Mouse (Mus musculus) olfactory bulb, adult 2 months (tissue): ENCODE results near the gene Cir1. TPM values are rescaled to one million over a fixed set of nuclear protein-coding genes. Genes with fewer than 3 reads are reported as not detected.

ENCODE experiments used
- H3K27ac ChIP-seq: fragments of 200-500 bp; 2 replicates; pipeline ENCODE4 v1.5.1; 2012; ENCODE audit warnings: low read depth, low read length; ENCODE audit not compliant: insufficient read depth
- H3K4me1 ChIP-seq: fragments of 200-500 bp; 2 replicates; pipeline ENCODE4 v1.6.1; 2012; ENCODE audit warnings: low read length; ENCODE audit not compliant: control insufficient read depth, insufficient read depth
- H3K4me3 ChIP-seq: fragments of 200-500 bp; 2 replicates; pipeline ENCODE4 v1.5.1; 2012; ENCODE audit warnings: mild to moderate bottlenecking, low read depth, low read length, moderate library complexity; ENCODE audit not compliant: insufficient read depth
- CTCF ChIP-seq: fragments of 200-500 bp; IDR thresholded peaks from 2 replicates; pipeline ENCODE4 v1.5.1; 2012; ENCODE audit warnings: low read depth, mild to moderate bottlenecking, low read length, moderate library complexity; ENCODE audit not compliant: insufficient read depth
- POLR2A ChIP-seq: fragments of 200-500 bp; IDR thresholded peaks from 2 replicates; pipeline ENCODE4 v1.6.1; 2012; ENCODE audit warnings: mild to moderate bottlenecking, low read depth, low read length, moderate library complexity; ENCODE audit not compliant: insufficient read depth
- WGBS: fragments of 180-500 bp; shearing (Covaris S2); methylation state at CpG from one replicate; pipeline ENCODE4 v1.1.7; 2018; 5-methylcytosine and 5-hydroxymethylcytosine counted together
- polyA plus RNA-seq: library from polyadenylated mRNA; stranded (reverse); fragments of >200 nt; gene quantifications from 2 replicates; pipeline ENCODE4 v1.2.4, GENCODE M21; 2012; ENCODE audit warnings: low replicate concordance; ENCODE audit not compliant: missing spikeins, insufficient read depth, insufficient read length

Cir1 gene
- polyA plus RNA-seq, 1 experiment, result not detected

- 25% methylated on average over 14 of the region's 14 CpGs for WGBS
- TF ChIP-seq CTCF (no peak), POLR2A (no peak)
- Histone ChIP-seq H3K4me1 (peaks cover 3% of the 10 kb centered on the region), H3K4me3 (peak overlapping the region; percentile 53), H3K27ac (peak overlapping the region; percentile 73; the same call in 1 of the 2 replicates)
Measured at GRCm38 (mm10) chr2:73313117-73313501, 608 bp upstream of the Cir1 start.

- H3K4me1 ChIP-seq, result no peaks in the 10 kb centered on the region
- no peak overlapping the region for H3K4me3 ChIP-seq
- WGBS, result 90% methylated on average over 7 of the region's 7 CpGs
- TF ChIP-seq CTCF (no peak), POLR2A (no peak)
- no peak overlapping the region for H3K27ac ChIP-seq
Measured at GRCm38 (mm10) chr2:73306006-73306405, 6.5 kb downstream of the Cir1 start.

DNA sequence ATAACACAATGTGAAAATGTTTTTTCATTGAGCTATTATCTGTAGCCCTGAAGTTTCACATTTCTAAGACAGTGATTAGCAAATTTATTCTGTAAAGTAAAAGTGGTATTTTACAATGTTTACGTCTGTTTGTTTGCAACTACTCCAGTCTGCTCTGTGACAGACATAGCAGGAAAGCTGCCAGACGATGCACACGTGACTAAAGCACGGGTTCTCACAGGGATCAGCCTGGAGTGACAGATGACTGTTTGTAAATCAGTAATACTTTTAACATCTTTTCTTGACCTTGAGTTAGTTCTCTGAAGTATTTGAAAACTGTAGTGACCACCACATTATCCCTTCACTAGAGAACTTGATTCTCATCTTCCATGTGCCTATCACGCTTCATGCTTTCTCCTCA, 8.0 kb downstream of the Cir1 start:
- Histone ChIP-seq H3K4me1 (no peaks in the 10 kb centered on the region), H3K4me3 (no peak overlapping the region), H3K27ac (no peak overlapping the region)
- WGBS, result 86% methylated on average over 5 of the region's 5 CpGs
- TF ChIP-seq POLR2A (no peak), CTCF (no peak)

GRCm38 (mm10) chr2:73302722-73303121, 9.8 kb downstream of the Cir1 start:
- Histone ChIP-seq H3K4me3 (no peak overlapping the region), H3K27ac (no peak overlapping the region), H3K4me1 (no peaks in the 10 kb centered on the region)
- TF ChIP-seq CTCF (no peak), POLR2A (no peak)
- 95% methylated on average over 9 of the region's 9 CpGs for WGBS

DNA sequence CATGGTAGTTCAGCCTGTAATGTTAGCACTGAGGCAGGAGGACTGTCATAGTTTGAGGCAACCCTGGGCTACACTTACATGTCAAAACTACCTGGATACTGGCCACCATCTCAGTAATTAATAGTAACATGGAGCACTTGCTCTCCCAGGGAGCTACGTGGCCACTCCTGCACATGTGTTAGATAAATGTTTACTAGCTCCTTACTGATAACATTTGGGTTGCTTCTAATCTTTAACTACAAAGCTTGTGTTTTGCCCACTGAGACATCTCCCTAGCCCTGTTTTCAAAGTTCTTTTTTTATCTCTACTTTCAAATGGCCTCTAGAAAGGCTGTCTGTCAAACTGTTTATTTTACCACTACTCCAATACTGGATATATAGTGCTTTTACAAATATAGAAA, 10.5 kb downstream of the Cir1 start:
- TF ChIP-seq CTCF, result no peak
- TF ChIP-seq POLR2A, result no peak
- H3K4me3 ChIP-seq, result no peak overlapping the region
- H3K27ac ChIP-seq, result no peak overlapping the region
- 86% methylated on average over 1 of the region's 1 CpGs for WGBS
- H3K4me1 ChIP-seq, result no peaks in the 10 kb centered on the region

GRCm38 (mm10) chr2:73298841-73299240, 13.7 kb downstream of the Cir1 start:
- no peak overlapping the region for H3K27ac ChIP-seq
- H3K4me3 ChIP-seq, result no peak overlapping the region
- H3K4me1 ChIP-seq, result no peaks in the 10 kb centered on the region
- WGBS, result 40% methylated on average over 3 of the region's 3 CpGs
- TF ChIP-seq POLR2A (no peak), CTCF (no peak)

GRCm38 (mm10) chr2:73298154-73298553, 14.3 kb downstream of the Cir1 start:
- WGBS, result 77% methylated on average over 7 of the region's 7 CpGs

DNA sequence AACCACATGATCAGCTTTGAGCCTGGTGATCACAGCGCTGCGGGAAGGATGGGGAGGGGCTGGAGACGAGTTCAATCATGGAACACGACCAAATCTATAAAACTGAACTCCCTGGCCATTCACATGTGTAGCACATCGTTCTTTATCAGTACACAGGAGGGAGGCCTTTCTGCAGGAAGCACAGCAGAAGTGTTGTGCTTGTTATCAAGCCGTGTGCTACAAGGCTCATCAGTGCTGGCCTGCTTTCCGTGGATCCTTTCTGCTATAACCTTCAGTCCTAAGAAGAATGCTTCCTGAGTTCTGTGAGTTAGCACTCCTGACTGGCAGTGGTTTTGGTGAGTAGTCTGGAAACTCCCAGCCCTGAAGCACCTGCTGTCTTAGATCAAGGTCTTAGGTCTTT, 17.5 kb downstream of the Cir1 start:
- Histone ChIP-seq H3K27ac (no peak overlapping the region), H3K4me1 (peaks cover 2% of the 10 kb centered on the region), H3K4me3 (no peak overlapping the region)
- TF ChIP-seq CTCF, result no peak
- TF ChIP-seq POLR2A, result no peak
- WGBS, result 85% methylated on average over 7 of the region's 7 CpGs

More at GRCm38 (mm10) chr2:73298154-73298553, 14.3 kb downstream of the Cir1 start:
- H3K4me3 ChIP-seq, result no peak overlapping the region
- TF ChIP-seq CTCF (no peak), POLR2A (no peak)
- no peaks in the 10 kb centered on the region for H3K4me1 ChIP-seq
- H3K27ac ChIP-seq, result no peak overlapping the region

GRCm38 (mm10) chr2:73291130-73291529, 21.4 kb downstream of the Cir1 start:
- H3K27ac ChIP-seq, result no peak overlapping the region
- 46% methylated on average over 4 of the region's 4 CpGs for WGBS
- peaks cover 3% of the 10 kb centered on the region for H3K4me1 ChIP-seq
- no peak overlapping the region for H3K4me3 ChIP-seq
- TF ChIP-seq POLR2A, result no peak
- no peak for TF ChIP-seq CTCF

DNA sequence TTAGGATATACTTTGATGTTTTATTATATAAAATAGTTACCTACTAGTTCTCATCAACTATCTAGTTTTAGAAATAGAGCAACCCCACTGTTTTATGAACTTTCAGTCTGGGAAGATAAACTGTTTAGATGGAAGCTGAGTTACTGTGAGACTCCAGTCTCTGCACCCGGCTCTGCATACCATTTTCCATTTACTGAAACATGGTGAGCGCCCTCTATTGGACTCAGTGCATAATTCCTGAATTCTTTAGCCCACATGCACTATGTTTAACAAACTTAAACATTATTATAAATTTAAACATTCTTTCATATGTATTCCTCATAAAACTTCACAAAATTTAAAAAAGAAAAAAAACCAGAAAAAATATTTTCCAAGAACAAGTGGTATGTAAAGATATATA, 26.9 kb downstream of the Cir1 start:
- TF ChIP-seq POLR2A (no peak), CTCF (no peak)
- WGBS, result 8% methylated on average over 2 of the region's 2 CpGs
- Histone ChIP-seq H3K4me1 (peaks cover 7% of the 10 kb centered on the region), H3K4me3 (no peak overlapping the region), H3K27ac (no peak overlapping the region)

DNA sequence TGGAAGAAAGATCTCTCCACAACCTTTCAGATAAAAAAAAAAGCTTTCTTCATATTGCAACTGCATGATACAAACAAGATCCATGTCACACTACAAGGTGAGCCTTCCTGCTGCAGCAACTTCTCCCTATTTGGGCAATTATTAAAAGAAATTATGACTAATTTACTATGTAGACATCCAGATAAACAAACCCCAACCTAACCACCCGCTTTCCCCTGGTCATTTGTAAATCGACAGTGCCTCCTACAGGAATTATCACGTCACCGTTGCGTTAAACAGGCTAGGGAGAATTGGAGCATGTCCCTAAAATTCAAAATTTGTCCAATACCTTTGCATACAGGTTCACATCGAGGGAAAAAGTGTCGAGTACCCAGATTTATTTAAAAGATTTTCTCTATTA, 30.8 kb downstream of the Cir1 start:
- Histone ChIP-seq H3K4me3 (no peak overlapping the region), H3K4me1 (peaks cover 13% of the 10 kb centered on the region), H3K27ac (peak overlapping the region; percentile 73)
- WGBS, result 27% methylated on average over 7 of the region's 7 CpGs
- no peak for TF ChIP-seq CTCF
- TF ChIP-seq POLR2A, result no peak
